Mouse (Mus musculus) megakaryocyte, adult 5-6 weeks (primary cell): ENCODE results near the gene Gas2. TPM values are rescaled to one million over a fixed set of nuclear protein-coding genes. Genes with fewer than 3 reads are reported as not detected.

ENCODE experiments used
- ATAC-seq: 2 replicates; pipeline ENCODE4 v1.8.0; 2016; ENCODE audit warnings: mild to moderate bottlenecking, inconsistent platforms; ENCODE audit not compliant: poor library complexity, severe bottlenecking
- total RNA-seq, 2 experiments: library from RNA; stranded (forward) in 1 of 2; stranded (reverse) in 1 of 2; fragments of 153-499, 151-499 nt in 1 of 2; fragments of 221-1000, 200-1000 nt in 1 of 2; gene quantifications; 2 replicates each; pipeline versions ENCODE4 v1.2.3 to v1.2.4; 2015 to 2017

Gas2 gene
- total RNA-seq, 2 experiments from 2014 or later: 3.9 to 4.3 TPM

- no peak for ATAC-seq
Measured at GRCm38 (mm10) chr7:52024050-52024626, 162.3 kb downstream of the Gas2 start.

- peak; percentile 72 for ATAC-seq
Measured at GRCm38 (mm10) chr7:52037600-52038582, 176.1 kb downstream of the Gas2 start.

Other genes starting within 250 kb of the Gas2 start
- gene Slc17a6, start 240.0 kb upstream of the Gas2 start, total RNA-seq (2015): not detected in 2 replicates
- not detected in 2 replicates for gene Slc17a6, start 240.0 kb upstream of the Gas2 start, total RNA-seq (2017)
- 7.5 and 8.9 TPM in 2 replicates for gene Fancf, start 252 bp downstream of the Gas2 start, total RNA-seq (2015)
- gene Fancf, start 252 bp downstream of the Gas2 start, total RNA-seq (2017): 4.1 and 6.3 TPM in 2 replicates
- 27.6 and 27.9 TPM in 2 replicates for gene Svip, start 144.0 kb downstream of the Gas2 start, total RNA-seq (2015)
- 20.8 and 21.8 TPM in 2 replicates for gene Svip, start 144.0 kb downstream of the Gas2 start, total RNA-seq (2017)
- not detected in 2 replicates for gene 1700015G11Rik, start 153.7 kb downstream of the Gas2 start, total RNA-seq (2015)
- not detected in 2 replicates for gene 1700015G11Rik, start 153.7 kb downstream of the Gas2 start, total RNA-seq (2017)